Mouse (Mus musculus): ENCODE measurements around the gene Mgat4b. TPM values are rescaled to one million over a fixed set of nuclear protein-coding genes. Genes with fewer than 3 reads are reported as not detected.

Mgat4b gene
- polyA plus RNA-seq, 1 experiment from 2014 or later: 40.7 TPM

Small RNA genes within 50 kb of the gene (microRNA-seq; reads per million reads assigned to microRNA genes)
- 1.2 reads per million for gene Mir6919

Other genes starting within 250 kb of the Mgat4b start
- 83.4 and 91.3 TPM in 2 replicates for gene Rnf130, start 185.5 kb upstream of the Mgat4b start, polyA plus RNA-seq (2016; fragmentation: Nextera tagmentation; extraction: Ambion mirVana)
- 41.1 and 45.2 TPM in 2 replicates for gene Tbc1d9b, start 79.5 kb upstream of the Mgat4b start, polyA plus RNA-seq (2016; fragmentation: Nextera tagmentation; extraction: Ambion mirVana)
- 23.3 and 24.2 TPM in 2 replicates for gene Mrnip, start 36.4 kb upstream of the Mgat4b start, polyA plus RNA-seq (2016; fragmentation: Nextera tagmentation; extraction: Ambion mirVana)
- 193 and 203 TPM in 2 replicates for gene Sqstm1, start 63 bp upstream of the Mgat4b start, polyA plus RNA-seq (2016; fragmentation: Nextera tagmentation; extraction: Ambion mirVana)
- gene Ltc4s, start 27.7 kb downstream of the Mgat4b start, polyA plus RNA-seq (2016; fragmentation: Nextera tagmentation; extraction: Ambion mirVana): 0.85 and 1.3 TPM in 2 replicates
- gene Maml1, start 81.4 kb downstream of the Mgat4b start, polyA plus RNA-seq (2016; fragmentation: Nextera tagmentation; extraction: Ambion mirVana): 6.4 and 6.6 TPM in 2 replicates
- 282 and 289 TPM in 2 replicates for gene Canx, start 114.8 kb downstream of the Mgat4b start, polyA plus RNA-seq (2016; fragmentation: Nextera tagmentation; extraction: Ambion mirVana)
- gene Cby3, start 143.6 kb downstream of the Mgat4b start, polyA plus RNA-seq (2016; fragmentation: Nextera tagmentation; extraction: Ambion mirVana): not detected in 2 replicates
- gene Hnrnph1, start 166.1 kb downstream of the Mgat4b start, polyA plus RNA-seq (2016; fragmentation: Nextera tagmentation; extraction: Ambion mirVana): 699 and 705 TPM in 2 replicates
- 26.7 and 32.8 TPM in 2 replicates for gene Rufy1, start 220.2 kb downstream of the Mgat4b start, polyA plus RNA-seq (2016; fragmentation: Nextera tagmentation; extraction: Ambion mirVana)

Measured in midbrain, embryonic 12.5 days (tissue).